Mouse (Mus musculus): ENCODE measurements around the gene Rnf103.

DNA sequence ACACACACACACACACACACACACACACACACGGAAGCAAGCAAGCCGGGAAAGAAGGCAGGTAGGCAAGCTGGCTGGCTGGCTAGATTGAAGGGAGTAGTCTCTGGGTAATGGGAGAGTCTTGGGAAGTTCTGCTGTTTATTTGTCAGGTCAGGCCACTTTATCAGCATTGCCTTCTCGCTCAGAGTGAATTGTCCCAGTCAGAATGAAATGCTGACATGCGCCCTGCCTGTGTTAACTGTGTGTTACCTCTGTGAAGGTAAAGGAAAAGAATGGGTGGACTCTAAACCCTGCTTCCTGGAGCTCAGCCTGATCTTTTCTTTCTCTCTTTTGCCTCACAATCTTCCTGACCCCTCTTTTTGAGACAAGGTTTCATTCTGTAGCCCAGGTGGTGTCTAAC, 5.7 kb upstream of the Rnf103 start:
- no peak for TF ChIP-seq CTCF (IDR thresholded peaks at IDR 0.05; ENCODE audit: control insufficient read depth, insufficient read depth, insufficient replicate concordance, low read depth, low read length)
- TF ChIP-seq POLR2A (IDR thresholded peaks at IDR 0.05; ENCODE audit: control insufficient read depth, low read depth, low read length) = no peak

Measured in testis, adult 2 months (tissue).